Mouse (Mus musculus): Measurements from ENCODE around the gene Ccser1. TPM values are rescaled to one million over a fixed set of nuclear protein-coding genes. Genes with fewer than 3 reads are reported as not detected.

Gene Ccser1
- total RNA-seq, 1 experiment = 4.1 TPM

GRCm38 (mm10) chr6:61176126-61176525 lies 4.0 kb upstream of the Ccser1 start:
- DNase-seq (ENCODE audit: low read depth, low spot score) = no peak
- TF ChIP-seq CHD2 (IDR thresholded peaks at IDR 0.05; ENCODE audit: low read depth, low read length) = no peak
- no peak for TF ChIP-seq MAFK (IDR thresholded peaks at IDR 0.05; ENCODE audit: insufficient read depth, low read depth, low read length)
- H3K4me3 ChIP-seq (ENCODE audit: insufficient read depth in 1 of 2, low read depth in 1 of 2, low read length in 2 of 2, poor library complexity in 1 of 2, severe bottlenecking in 1 of 2) = no peak overlapping the region
- no peaks in the 10 kb centered on the region for H3K9me3 ChIP-seq (ENCODE audit: control insufficient read depth, insufficient read depth, low read depth, low read length)
- no peak overlapping the region for H3K9ac ChIP-seq (ENCODE audit: insufficient read depth, low read depth, low read length, poor library complexity, severe bottlenecking)
- in situ Hi-C loops (cut with MboI; ENCODE audit: low sequenced_read_pairs in 2 of 2, unreplicated experiment in 2 of 2) = no loop called here
- H3K36me3 ChIP-seq (ENCODE audit: control insufficient read depth, insufficient read depth, low read length, poor library complexity, severe bottlenecking) = no peaks in the 10 kb centered on the region
- H3K27ac ChIP-seq (ENCODE audit: insufficient read depth, low read depth, low read length, poor library complexity, severe bottlenecking) = no peak overlapping the region
- H3K4me1 ChIP-seq (ENCODE audit: control insufficient read depth in 2 of 2, insufficient read depth in 2 of 2, low read length in 2 of 2, poor library complexity in 1 of 2) = no peaks in the 10 kb centered on the region

GRCm38 (mm10) chr6:61177476-61177875 lies 2.6 kb upstream of the Ccser1 start:
- Histone ChIP-seq H3K9me3 (ENCODE audit: control insufficient read depth, insufficient read depth, low read depth, low read length) (no peaks in the 10 kb centered on the region), H3K9ac (ENCODE audit: insufficient read depth, low read depth, low read length, poor library complexity, severe bottlenecking) (no peak overlapping the region), H3K4me3 (ENCODE audit: insufficient read depth in 1 of 2, low read depth in 1 of 2, low read length in 2 of 2, poor library complexity in 1 of 2, severe bottlenecking in 1 of 2) (no peak overlapping the region), H3K36me3 (ENCODE audit: control insufficient read depth, insufficient read depth, low read length, poor library complexity, severe bottlenecking) (no peaks in the 10 kb centered on the region), H3K4me1 (ENCODE audit: control insufficient read depth in 2 of 2, insufficient read depth in 2 of 2, low read length in 2 of 2, poor library complexity in 1 of 2) (no peaks in the 10 kb centered on the region), H3K27ac (ENCODE audit: insufficient read depth, low read depth, low read length, poor library complexity, severe bottlenecking) (no peak overlapping the region)
- no peak for TF ChIP-seq ZC3H11A (IDR thresholded peaks at IDR 0.05; ENCODE audit: borderline replicate concordance, low read depth, low read length)
- no peak for TF ChIP-seq ZNF384 (IDR thresholded peaks at IDR 0.05; ENCODE audit: low read depth, low read length)
- TF ChIP-seq MAFK (IDR thresholded peaks at IDR 0.05; ENCODE audit: insufficient read depth, low read depth, low read length) = no peak
- TF ChIP-seq CHD2 (IDR thresholded peaks at IDR 0.05; ENCODE audit: low read depth, low read length) = no peak
- TF ChIP-seq HCFC1 (IDR thresholded peaks at IDR 0.05; ENCODE audit: borderline replicate concordance, insufficient read depth, low read length) = no peak
- DNase-seq (ENCODE audit: low read depth, low spot score) = no peak
- in situ Hi-C loops (cut with MboI; ENCODE audit: low sequenced_read_pairs in 2 of 2, unreplicated experiment in 2 of 2) = no loop called here

GRCm38 (mm10) chr6:61179641-61179948 lies 529 bp upstream of the Ccser1 start:
- H3K27ac ChIP-seq (ENCODE audit: insufficient read depth, low read depth, low read length, poor library complexity, severe bottlenecking) = no peak overlapping the region
- H3K4me3 ChIP-seq (ENCODE audit: insufficient read depth in 1 of 2, low read depth in 1 of 2, low read length in 2 of 2, poor library complexity in 1 of 2, severe bottlenecking in 1 of 2) = peak overlapping the region; percentile 71 to 80
- H3K4me1 ChIP-seq (ENCODE audit: control insufficient read depth in 2 of 2, insufficient read depth in 2 of 2, low read length in 2 of 2, poor library complexity in 1 of 2) = no peaks in the 10 kb centered on the region
- TF ChIP-seq MAFK (IDR thresholded peaks at IDR 0.05; ENCODE audit: insufficient read depth, low read depth, low read length) (no peak), CHD2 (IDR thresholded peaks at IDR 0.05; ENCODE audit: low read depth, low read length) (no peak), ZC3H11A (IDR thresholded peaks at IDR 0.05; ENCODE audit: borderline replicate concordance, low read depth, low read length) (no peak), HCFC1 (IDR thresholded peaks at IDR 0.05; ENCODE audit: borderline replicate concordance, insufficient read depth, low read length) (no peak), ZNF384 (IDR thresholded peaks at IDR 0.05; ENCODE audit: low read depth, low read length) (no peak)
- no peaks in the 10 kb centered on the region for H3K9me3 ChIP-seq (ENCODE audit: control insufficient read depth, insufficient read depth, low read depth, low read length)
- no peaks in the 10 kb centered on the region for H3K36me3 ChIP-seq (ENCODE audit: control insufficient read depth, insufficient read depth, low read length, poor library complexity, severe bottlenecking)
- peak overlapping the region; percentile 69; the same call in 1 of the 2 replicates for H3K9ac ChIP-seq (ENCODE audit: insufficient read depth, low read depth, low read length, poor library complexity, severe bottlenecking)
- no peak for DNase-seq (ENCODE audit: low read depth, low spot score)
- in situ Hi-C loops (cut with MboI; ENCODE audit: low sequenced_read_pairs in 2 of 2, unreplicated experiment in 2 of 2) = no loop called here

GRCm38 (mm10) chr6:61180756-61181191 lies 650 bp downstream of the Ccser1 start:
- Histone ChIP-seq H3K4me1 (ENCODE audit: control insufficient read depth in 2 of 2, insufficient read depth in 2 of 2, low read length in 2 of 2, poor library complexity in 1 of 2) (no peaks in the 10 kb centered on the region), H3K9me3 (ENCODE audit: control insufficient read depth, insufficient read depth, low read depth, low read length) (no peaks in the 10 kb centered on the region), H3K4me3 (ENCODE audit: insufficient read depth in 1 of 2, low read depth in 1 of 2, low read length in 2 of 2, poor library complexity in 1 of 2, severe bottlenecking in 1 of 2) (peak overlapping the region; percentile 80), H3K36me3 (ENCODE audit: control insufficient read depth, insufficient read depth, low read length, poor library complexity, severe bottlenecking) (no peaks in the 10 kb centered on the region), H3K27ac (ENCODE audit: insufficient read depth, low read depth, low read length, poor library complexity, severe bottlenecking) (no peak overlapping the region), H3K9ac (ENCODE audit: insufficient read depth, low read depth, low read length, poor library complexity, severe bottlenecking) (peak overlapping the region; percentile 69)
- DNase-seq (ENCODE audit: low read depth, low spot score) = no peak
- in situ Hi-C loops (cut with MboI; ENCODE audit: low sequenced_read_pairs in 2 of 2, unreplicated experiment in 2 of 2) = no loop called here
- TF ChIP-seq HCFC1 (IDR thresholded peaks at IDR 0.05; ENCODE audit: borderline replicate concordance, insufficient read depth, low read length) = no peak

- H3K27ac ChIP-seq (ENCODE audit: insufficient read depth, low read depth, low read length, poor library complexity, severe bottlenecking) = no peak overlapping the region
- H3K36me3 ChIP-seq (ENCODE audit: control insufficient read depth, insufficient read depth, low read length, poor library complexity, severe bottlenecking) = no peaks in the 10 kb centered on the region
- no peaks in the 10 kb centered on the region for H3K4me1 ChIP-seq (ENCODE audit: control insufficient read depth in 2 of 2, insufficient read depth in 2 of 2, low read length in 2 of 2, poor library complexity in 1 of 2)
- TF ChIP-seq ZNF384 (IDR thresholded peaks at IDR 0.05; ENCODE audit: low read depth, low read length) = no peak
- TF ChIP-seq MAFK (IDR thresholded peaks at IDR 0.05; ENCODE audit: insufficient read depth, low read depth, low read length) = no peak
- no peak for TF ChIP-seq HCFC1 (IDR thresholded peaks at IDR 0.05; ENCODE audit: borderline replicate concordance, insufficient read depth, low read length)
- no peak for TF ChIP-seq CHD2 (IDR thresholded peaks at IDR 0.05; ENCODE audit: low read depth, low read length)
- no peak for TF ChIP-seq ZC3H11A (IDR thresholded peaks at IDR 0.05; ENCODE audit: borderline replicate concordance, low read depth, low read length)
- no peak overlapping the region for H3K9ac ChIP-seq (ENCODE audit: insufficient read depth, low read depth, low read length, poor library complexity, severe bottlenecking)
- no peak overlapping the region for H3K4me3 ChIP-seq (ENCODE audit: insufficient read depth in 1 of 2, low read depth in 1 of 2, low read length in 2 of 2, poor library complexity in 1 of 2, severe bottlenecking in 1 of 2)
- in situ Hi-C loops (cut with MboI; ENCODE audit: low sequenced_read_pairs in 2 of 2, unreplicated experiment in 2 of 2) = no loop called here
- DNase-seq (ENCODE audit: low read depth, low spot score) = no peak
- no peaks in the 10 kb centered on the region for H3K9me3 ChIP-seq (ENCODE audit: control insufficient read depth, insufficient read depth, low read depth, low read length)
Observed at GRCm38 (mm10) chr6:61189029-61189428, 8.9 kb downstream of the Ccser1 start.

All from ES-E14 (cell line).